Mouse (Mus musculus): Measurements from ENCODE around the gene C1qa. TPM values are rescaled to one million over a fixed set of nuclear protein-coding genes. Genes with fewer than 3 reads are reported as not detected.

The C1qa gene
- total and polyA plus RNA-seq, 3 experiments: not detected

DNA sequence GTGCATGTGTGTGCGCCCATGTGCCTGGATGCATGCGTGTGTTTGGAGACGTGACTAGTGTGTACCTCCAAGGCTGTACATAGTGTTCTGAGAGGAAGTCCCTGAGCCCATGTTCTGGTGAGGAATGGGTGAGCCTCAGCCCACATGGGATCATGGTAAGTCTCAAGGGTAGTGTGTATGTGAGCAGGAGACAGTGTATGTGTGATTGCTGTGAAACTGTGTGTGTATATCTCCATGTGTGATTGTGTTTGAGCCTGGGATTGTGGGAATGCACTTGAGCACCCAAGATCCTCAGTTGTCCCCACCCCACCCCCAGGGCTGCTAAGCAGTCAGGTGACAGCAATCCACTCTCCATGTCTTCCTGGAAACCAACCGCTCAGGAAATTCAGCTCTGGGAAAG is 3.8 kb downstream of the C1qa start:
- Histone ChIP-seq H3K79me2 (replicated peaks; ENCODE audit: control insufficient read depth, extremely low read depth, insufficient read depth, poor library complexity, severe bottlenecking) (no peaks in the 10 kb centered on the region), H3K4me2 (ENCODE audit: insufficient read depth, low read depth, poor library complexity, severe bottlenecking) (no peak overlapping the region), H3K9ac (ENCODE audit: insufficient read depth, low read depth) (no peak overlapping the region), H3K4me1 (ENCODE audit: control insufficient read depth in 1 of 2, insufficient read depth in 2 of 2) (0 out of 4 replicates have a peak, but pooled peaks cover 0 to 3% of the 10 kb centered on the region in 2 experiments), H3K27ac (ENCODE audit: insufficient read depth, low read depth) (no peak overlapping the region), H3K9me3 (replicated peaks; ENCODE audit: low read length) (no peaks in the 10 kb centered on the region), H3K27me3 (replicated peaks) (peaks cover 94% of the 10 kb centered on the region), H3K36me3 (replicated peaks in 1 of 2; ENCODE audit: control insufficient read depth in 1 of 2, insufficient read depth in 1 of 2, low read length in 1 of 2) (no peaks in the 10 kb centered on the region), H3K4me3 (replicated peaks in 1 of 3; ENCODE audit: low read depth in 2 of 3, low read length in 2 of 3, poor library complexity in 1 of 3) (no peak overlapping the region)
- in situ Hi-C loops (cut with MboI; ENCODE audit: low pct_ligation_motif_present, low pct_unique_long_range_greater_than_20kb, low sequenced_read_pairs) (loop anchor here (5.0 to 10.0 kb wide), 3 partner anchors 87 to 390 kb away; no protein-coding TSS in a partner anchor), dilution Hi-C loops (cut with MboI; ENCODE audit: extremely low pct_ligation_motif_present, extremely low pct_unique_long_range_greater_than_20kb, low sequenced_read_pairs) (no loop called here)
- no peak for DNase-seq (ENCODE audit: extremely low read depth)
- TF ChIP-seq CHD1 (IDR thresholded peaks at IDR 0.05; ENCODE audit: low read depth, low read length) (no peak), UBTF (IDR thresholded peaks at IDR 0.05; ENCODE audit: low read depth, low read length) (no peak), JUN (IDR thresholded peaks at IDR 0.05; ENCODE audit: insufficient read depth, low read depth, low read length) (no peak), KAT2A (IDR thresholded peaks at IDR 0.05; ENCODE audit: insufficient replicate concordance, low read length) (no peak), USF1 (IDR thresholded peaks at IDR 0.05; ENCODE audit: low read depth, low read length) (no peak), SMC3 (IDR thresholded peaks at IDR 0.05; ENCODE audit: low read depth, low read length) (no peak), MAFK (IDR thresholded peaks at IDR 0.05; ENCODE audit: insufficient replicate concordance, low read length) (no peak), MAZ (IDR thresholded peaks at IDR 0.05; ENCODE audit: low read depth, low read length) (no peak), CTCF (conservative IDR thresholded peaks at IDR 0.05 in 1 of 2, IDR thresholded peaks at IDR 0.05 in 1 of 2; ENCODE audit: low read depth in 2 of 2, low read length in 2 of 2) (no peak), MEF2A (IDR thresholded peaks at IDR 0.05; ENCODE audit: borderline replicate concordance, low read depth, low read length) (no peak), ZMIZ1 (IDR thresholded peaks at IDR 0.05; ENCODE audit: low read depth, low read length) (no peak)

DNA sequence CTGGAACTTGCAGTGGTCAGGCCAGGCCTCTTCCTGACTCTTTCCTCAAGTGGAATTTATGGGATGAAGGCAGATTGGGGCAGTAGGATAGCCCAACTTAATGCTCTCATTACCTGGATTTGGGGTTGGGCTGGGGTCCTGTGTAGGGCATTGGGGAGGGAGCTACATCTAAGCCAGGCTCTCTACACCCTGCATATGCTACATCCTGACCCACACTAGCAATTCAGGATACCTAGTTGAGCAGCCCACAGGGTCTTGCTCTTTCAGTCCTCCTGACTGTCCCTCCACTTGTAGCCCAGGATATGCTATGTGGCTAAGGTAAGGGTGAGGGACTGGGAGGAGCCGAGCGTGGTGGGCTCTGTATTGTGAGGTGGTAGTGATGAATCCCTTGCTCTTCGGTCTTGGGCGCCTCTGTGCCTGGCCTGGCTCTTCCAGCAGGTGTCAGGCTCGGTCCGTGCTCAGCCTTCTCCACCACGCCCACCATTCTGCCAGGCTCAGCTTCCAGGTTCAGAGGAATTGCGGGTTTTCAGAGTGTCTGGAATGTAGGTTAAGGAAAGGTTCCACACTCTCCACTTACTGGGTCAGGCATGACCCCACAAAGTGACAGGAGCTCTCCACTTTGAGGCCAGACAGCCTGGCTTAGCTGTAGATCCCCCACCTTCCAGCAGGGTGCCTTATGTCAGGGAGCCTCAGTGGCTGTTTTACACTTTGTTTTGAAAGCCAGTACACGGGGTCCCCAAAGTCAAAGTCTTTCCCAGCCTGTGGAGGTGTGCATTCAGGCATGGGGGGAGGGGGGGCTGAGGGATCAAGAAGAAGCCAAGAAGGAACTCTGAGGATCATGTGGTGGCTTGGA is 4.7 kb downstream of the C1qa start:
- Histone ChIP-seq H3K4me2 (ENCODE audit: insufficient read depth, low read depth, poor library complexity, severe bottlenecking) (no peak overlapping the region), H3K4me3 (replicated peaks in 1 of 3; ENCODE audit: low read depth in 2 of 3, low read length in 2 of 3, poor library complexity in 1 of 3) (no peak overlapping the region), H3K4me1 (ENCODE audit: control insufficient read depth in 1 of 2, insufficient read depth in 2 of 2) (0 out of 4 replicates have a peak, but pooled peaks cover 0 to 3% of the 10 kb centered on the region in 2 experiments), H3K9ac (ENCODE audit: insufficient read depth, low read depth) (no peak overlapping the region), H3K79me2 (replicated peaks; ENCODE audit: control insufficient read depth, extremely low read depth, insufficient read depth, poor library complexity, severe bottlenecking) (no peaks in the 10 kb centered on the region), H3K27me3 (replicated peaks) (peaks cover 98% of the 10 kb centered on the region), H3K36me3 (replicated peaks in 1 of 2; ENCODE audit: control insufficient read depth in 1 of 2, insufficient read depth in 1 of 2, low read length in 1 of 2) (no peaks in the 10 kb centered on the region), H3K9me3 (replicated peaks; ENCODE audit: low read length) (no peaks in the 10 kb centered on the region), H3K27ac (ENCODE audit: insufficient read depth, low read depth) (no peak overlapping the region)
- TF ChIP-seq RAD21 (IDR thresholded peaks at IDR 0.05; ENCODE audit: low read depth, low read length) (peak; percentile 64), SIN3A (IDR thresholded peaks at IDR 0.05; ENCODE audit: low read length) (no peak), SMC3 (IDR thresholded peaks at IDR 0.05; ENCODE audit: low read depth, low read length) (peak; percentile 71), CTCF (conservative IDR thresholded peaks at IDR 0.05 in 1 of 2, IDR thresholded peaks at IDR 0.05 in 1 of 2; ENCODE audit: low read depth in 2 of 2, low read length in 2 of 2) (peak; percentile 8 to 70; a peak in 2 of 4 replicates)
- in situ Hi-C loops (cut with MboI; ENCODE audit: low pct_ligation_motif_present, low pct_unique_long_range_greater_than_20kb, low sequenced_read_pairs): loop anchor here (5.0 to 10.0 kb wide), 2 partner anchors 178 to 391 kb away; no protein-coding TSS in a partner anchor
- no peak for DNase-seq (ENCODE audit: extremely low read depth)
- dilution Hi-C loops (cut with MboI; ENCODE audit: extremely low pct_ligation_motif_present, extremely low pct_unique_long_range_greater_than_20kb, low sequenced_read_pairs): no loop called here
